Mouse (Mus musculus): ENCODE measurements around the gene Stoml2. TPM values are rescaled to one million over a fixed set of nuclear protein-coding genes. Genes with fewer than 3 reads are reported as not detected.

Gene Stoml2
- 95.5 and 108 TPM in 2 replicates for polyA plus RNA-seq (2012; rRNA removed; ENCODE audit: low replicate concordance)

DNA sequence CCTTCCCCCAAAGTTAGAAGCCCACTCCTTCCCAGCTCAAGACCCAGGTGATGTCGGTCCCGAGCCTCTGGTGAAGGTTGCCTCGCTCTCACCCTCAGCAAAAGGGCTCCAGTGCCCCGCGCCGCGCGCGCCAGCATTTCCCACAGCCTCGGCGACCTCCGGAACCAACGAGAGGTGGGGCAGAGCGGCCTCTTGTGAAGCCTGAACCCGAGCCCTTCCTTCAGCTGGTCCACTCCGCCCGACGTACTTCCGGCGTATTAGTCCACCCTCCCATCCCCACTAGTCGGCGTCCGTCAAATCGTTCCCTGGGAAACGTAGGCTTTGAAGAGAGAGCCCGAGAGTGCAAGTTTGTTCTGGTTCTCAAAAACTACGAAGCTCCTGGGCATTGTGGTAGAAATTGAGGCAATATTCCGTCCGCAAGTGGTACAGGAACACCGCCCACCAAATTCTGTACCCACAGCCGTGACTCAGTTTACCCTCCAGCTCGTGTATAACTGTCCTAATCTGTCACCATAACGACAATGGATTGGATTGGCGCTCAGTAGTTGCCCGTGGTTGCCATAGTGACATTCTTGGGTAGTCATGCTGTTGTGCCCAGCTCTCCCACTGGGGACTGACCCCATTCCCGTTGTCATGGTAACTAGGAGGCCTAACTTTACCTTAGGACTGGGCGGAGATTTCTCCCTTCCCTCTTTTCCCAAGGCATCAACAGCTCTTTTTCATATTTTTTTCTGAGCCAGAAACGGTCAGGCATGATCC, at the start of gene Stoml2:
Gene Stoml2 (minus strand): TSS at position 474 of the 759 bp plus-strand sequence.

DNA sequence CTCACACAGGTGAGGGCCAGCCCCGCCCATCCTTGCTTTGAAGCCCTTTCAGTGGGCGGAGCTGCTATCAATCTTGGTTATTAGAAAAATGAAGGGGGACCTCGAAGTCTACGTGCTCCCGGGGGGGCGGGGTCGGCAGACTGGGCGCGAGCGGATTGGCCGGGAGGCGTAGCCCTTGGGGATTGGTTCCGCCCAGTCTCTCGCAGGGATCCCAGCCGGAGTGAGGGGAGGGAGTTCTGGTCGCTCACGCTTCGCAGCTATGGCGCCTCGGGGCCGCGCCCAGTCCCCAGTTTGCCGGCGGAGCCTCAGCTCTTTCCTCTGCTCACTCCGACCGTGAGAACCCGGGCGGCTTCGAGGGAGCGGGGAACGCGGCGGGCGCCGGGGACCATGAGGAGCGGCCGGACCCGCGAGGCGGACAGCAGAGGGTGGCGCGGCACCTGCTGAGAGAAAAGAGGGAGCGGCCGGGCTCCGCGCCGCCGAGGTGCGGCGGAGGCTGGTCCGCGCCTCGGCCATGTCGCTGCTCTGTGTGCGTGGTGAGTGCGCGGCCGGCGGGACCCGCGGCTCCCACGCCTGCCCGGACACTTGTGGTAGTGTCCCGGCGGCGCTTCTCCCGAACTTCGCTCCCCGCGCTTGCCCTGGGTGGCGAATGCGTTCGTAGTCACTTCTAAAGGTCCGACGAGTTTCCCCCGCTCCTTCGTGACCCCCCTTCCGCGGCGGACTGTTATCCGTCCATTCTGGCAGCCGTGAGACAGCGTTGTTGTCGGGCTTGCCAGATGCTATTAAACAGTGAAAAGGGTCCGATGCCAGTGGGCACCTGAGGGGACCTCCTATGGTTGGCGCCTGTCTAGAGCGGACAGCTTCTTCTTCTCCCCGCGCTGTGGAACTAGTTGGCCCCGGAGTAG, 27.5 kb upstream of the Stoml2 start, which contains the start of gene Unc13b:
Gene Unc13b (plus strand): TSS at position 201 of the 902 bp plus-strand sequence.

DNA sequence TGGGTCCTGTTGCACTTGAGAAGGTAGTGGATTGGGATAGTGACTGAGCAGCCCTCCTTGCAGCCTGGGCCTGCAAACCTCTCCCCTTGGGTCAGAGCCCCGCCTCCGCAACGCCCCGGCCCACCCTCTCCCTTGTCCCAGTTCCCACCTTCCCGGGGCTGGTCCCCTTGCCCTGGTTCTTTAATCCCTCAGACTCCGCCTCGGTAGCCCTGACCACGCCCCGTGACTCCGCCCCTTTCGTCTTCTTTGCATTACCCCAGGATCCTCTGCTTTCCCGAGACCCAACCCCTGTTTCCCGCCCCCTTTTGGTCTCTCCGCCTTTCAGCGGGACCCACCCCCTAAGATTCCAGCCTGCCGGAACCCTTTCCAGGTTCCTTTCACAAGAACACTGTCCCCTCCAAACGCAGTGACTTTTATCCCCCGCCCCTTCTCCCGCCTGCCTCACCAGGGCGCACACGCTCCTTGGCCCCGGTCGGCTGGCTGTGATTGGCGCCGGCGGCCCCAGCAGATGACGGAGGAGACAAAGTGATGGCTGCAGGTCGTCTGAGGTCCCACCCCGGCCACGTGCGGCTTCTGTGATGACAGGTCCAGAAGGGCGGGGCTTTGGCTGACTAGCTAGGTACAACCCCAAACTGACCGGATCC, 14.3 kb upstream of the Stoml2 start, which contains the start of gene Fam214b:
Gene Fam214b (minus strand): TSS at position 562 of the 644 bp plus-strand sequence.

DNA sequence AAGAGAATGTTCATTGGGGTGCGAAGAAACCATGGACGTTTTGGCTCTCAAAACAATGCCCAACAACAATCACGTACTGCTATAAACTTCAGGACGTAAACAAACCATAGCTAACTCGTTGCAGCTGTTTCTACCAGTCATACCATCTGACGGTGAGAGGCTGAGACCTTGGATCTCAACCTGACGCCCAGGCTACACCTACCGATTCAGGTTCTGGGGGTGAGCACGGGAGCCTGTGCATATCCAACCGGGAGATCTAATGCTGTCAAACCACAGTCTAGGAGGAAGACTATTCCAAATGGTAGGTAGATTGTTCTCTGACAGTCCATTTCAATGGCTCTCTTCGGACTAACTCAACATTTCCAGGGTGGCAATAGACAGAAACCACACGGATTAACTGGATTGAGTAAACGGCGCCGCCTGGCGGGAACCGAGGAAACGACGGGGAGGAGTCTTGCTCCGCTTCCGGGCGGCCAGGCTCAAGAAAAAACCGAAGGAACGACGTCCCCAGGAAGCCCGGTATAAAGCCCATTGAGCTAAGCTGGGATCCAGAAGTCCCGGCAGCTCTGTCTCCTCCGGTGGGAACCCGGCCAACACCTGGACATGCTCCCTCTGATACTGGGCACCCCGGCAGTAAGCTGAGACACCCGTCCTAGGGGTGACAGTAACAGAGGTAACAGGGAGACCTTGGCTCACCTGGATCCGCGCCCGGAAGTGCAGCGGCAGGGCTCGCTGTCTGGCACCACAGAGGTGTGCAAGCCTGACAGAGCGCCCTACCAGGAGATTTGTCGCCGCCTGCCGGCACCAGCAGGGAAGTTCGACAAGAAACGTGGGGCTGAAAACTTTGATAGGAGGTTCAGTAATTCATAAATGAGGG, 6.2 kb downstream of the Stoml2 start, which contains the start of gene Pigo:
Gene Pigo (minus strand): TSS at position 736 of the 877 bp plus-strand sequence.

DNA sequence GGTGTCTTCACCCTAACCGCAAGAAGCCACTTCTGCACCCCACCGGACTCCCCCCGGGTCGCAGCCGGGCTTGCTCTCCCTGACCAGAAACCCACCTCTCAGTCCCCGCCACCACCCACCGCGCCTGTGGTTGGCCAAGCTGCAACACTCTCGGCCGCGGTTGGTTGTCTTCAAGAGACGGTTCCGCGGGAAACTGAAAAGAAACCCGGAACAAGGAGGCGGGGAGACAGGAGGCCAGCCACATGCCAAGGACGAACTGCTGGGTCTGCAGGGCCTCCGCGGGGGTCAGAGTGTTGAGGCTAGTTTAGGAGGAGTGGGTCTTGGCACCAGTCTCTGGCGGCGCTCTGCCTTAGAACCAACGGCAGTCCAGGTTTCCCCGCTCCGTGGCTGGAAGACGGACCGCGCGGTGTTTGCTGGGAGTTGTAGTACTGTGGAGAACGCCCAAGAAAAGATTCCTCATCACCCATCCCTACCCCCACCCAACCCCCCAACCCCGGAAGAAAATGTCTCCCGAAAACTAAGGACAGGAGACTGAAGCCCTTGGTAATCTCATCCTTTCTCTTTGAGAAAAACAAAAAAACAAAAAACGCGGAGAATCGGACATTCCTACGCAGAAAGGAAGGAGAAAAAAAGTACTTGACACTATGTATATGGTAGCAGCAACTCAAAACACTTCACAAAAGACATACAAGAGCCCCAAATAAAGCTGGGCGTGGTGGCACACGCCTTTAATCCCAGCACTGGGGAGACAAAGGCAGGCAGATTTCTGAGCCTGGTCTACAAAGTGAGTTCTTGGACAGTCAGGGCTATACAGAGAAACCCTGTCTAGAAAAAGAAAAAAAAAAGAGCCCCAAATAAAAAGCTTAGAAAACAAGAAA, 21.1 kb downstream of the Stoml2 start, which contains the start of gene Fancg:
Gene Fancg (minus strand): TSS at position 346 of the 878 bp plus-strand sequence.

DNA sequence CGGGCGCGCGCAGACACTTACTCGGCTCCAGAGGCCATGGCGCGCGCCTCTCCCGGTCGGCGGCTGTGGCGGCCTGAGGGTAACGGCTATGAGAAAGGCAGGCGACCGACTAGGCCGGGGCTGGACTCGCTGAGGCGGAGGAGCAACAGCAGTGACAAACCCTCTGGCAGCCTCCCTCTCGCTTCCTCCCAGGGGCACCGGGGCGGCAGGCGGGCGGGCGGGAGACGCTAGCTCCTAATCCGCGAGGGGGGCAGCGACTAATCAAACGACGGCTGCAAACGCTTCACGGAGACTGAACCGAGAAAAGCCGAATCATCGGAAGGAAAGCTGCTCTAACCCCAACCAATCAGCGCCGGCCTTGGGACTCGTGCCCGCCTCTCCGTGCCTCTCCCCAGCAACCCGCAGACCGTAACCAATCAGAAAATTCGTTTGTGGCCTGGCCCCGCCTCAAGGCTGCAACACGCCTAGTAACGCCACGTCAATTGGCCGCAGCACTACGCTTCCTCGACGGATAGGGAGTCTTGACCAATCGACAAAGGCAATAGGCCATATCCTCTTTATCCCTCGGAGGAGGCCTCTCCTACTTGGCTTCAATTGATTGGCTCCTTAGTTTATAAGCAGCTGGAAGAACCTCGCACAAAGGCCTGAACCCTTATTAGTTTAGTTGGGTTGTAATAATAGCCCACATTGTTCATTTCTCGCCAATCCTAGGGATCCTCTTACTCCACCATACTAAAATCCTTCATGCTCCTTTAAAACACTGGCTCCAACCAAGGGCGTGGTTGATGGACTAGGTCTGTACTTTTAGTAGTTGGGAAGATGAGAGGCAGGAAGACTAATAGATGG, 31.1 kb downstream of the Stoml2 start, which contains the start of gene Vcp:
Gene Vcp (minus strand): TSS at position 367 of the 846 bp plus-strand sequence.

Other genes with a start within 250 kb of the Stoml2 start
- not detected in 2 replicates for gene Fam205a1, start 177.8 kb downstream of the Stoml2 start, polyA plus RNA-seq (2012; rRNA removed; ENCODE audit: low replicate concordance)
- not detected in 2 replicates for gene Gm12394, start 174.9 kb downstream of the Stoml2 start, polyA plus RNA-seq (2012; rRNA removed; ENCODE audit: low replicate concordance)
- not detected in 2 replicates for gene Fam205c, start 157.5 kb downstream of the Stoml2 start, polyA plus RNA-seq (2012; rRNA removed; ENCODE audit: low replicate concordance)
- 0.39 and 1.5 TPM in 2 replicates for gene Phf24, start 115.0 kb downstream of the Stoml2 start, polyA plus RNA-seq (2012; rRNA removed; ENCODE audit: low replicate concordance)
- 9.8 and 24.7 TPM in 2 replicates for gene Dnajb5, start 81.9 kb downstream of the Stoml2 start, polyA plus RNA-seq (2012; rRNA removed; ENCODE audit: low replicate concordance)
- gene 1700022I11Rik, start 62.1 kb downstream of the Stoml2 start, polyA plus RNA-seq (2012; rRNA removed; ENCODE audit: low replicate concordance): 0.11 TPM in 1 of 2 replicates, not detected in the other
- gene Vcp, start 31.2 kb downstream of the Stoml2 start, polyA plus RNA-seq (2012; rRNA removed; ENCODE audit: low replicate concordance): 124 and 148 TPM in 2 replicates
- gene Fancg, start 21.2 kb downstream of the Stoml2 start, polyA plus RNA-seq (2012; rRNA removed; ENCODE audit: low replicate concordance): 12.9 and 16.2 TPM in 2 replicates
- 13.7 and 24.9 TPM in 2 replicates for gene Pigo, start 5.9 kb downstream of the Stoml2 start, polyA plus RNA-seq (2012; rRNA removed; ENCODE audit: low replicate concordance)
- gene Fam214b, start 14.5 kb upstream of the Stoml2 start, polyA plus RNA-seq (2012; rRNA removed; ENCODE audit: low replicate concordance): 21.0 and 32.8 TPM in 2 replicates
- gene Unc13b, start 27.2 kb upstream of the Stoml2 start, polyA plus RNA-seq (2012; rRNA removed; ENCODE audit: low replicate concordance): 11.3 and 13.1 TPM in 2 replicates
- gene Atp8b5, start 235.4 kb upstream of the Stoml2 start, polyA plus RNA-seq (2012; rRNA removed; ENCODE audit: low replicate concordance): 0.14 and 0.50 TPM in 2 replicates